Mouse (Mus musculus) urinary bladder, postnatal 4 days (tissue): ENCODE measurements around the gene Aldoc.

ENCODE experiments used
- DNase-seq, 2 experiments: peaks; one replicate each; pipeline ENCODE4 v3.0.0; 2021 to 2022; ENCODE audit warnings: low spot score in 2 of 2

The Aldoc gene

DNA sequence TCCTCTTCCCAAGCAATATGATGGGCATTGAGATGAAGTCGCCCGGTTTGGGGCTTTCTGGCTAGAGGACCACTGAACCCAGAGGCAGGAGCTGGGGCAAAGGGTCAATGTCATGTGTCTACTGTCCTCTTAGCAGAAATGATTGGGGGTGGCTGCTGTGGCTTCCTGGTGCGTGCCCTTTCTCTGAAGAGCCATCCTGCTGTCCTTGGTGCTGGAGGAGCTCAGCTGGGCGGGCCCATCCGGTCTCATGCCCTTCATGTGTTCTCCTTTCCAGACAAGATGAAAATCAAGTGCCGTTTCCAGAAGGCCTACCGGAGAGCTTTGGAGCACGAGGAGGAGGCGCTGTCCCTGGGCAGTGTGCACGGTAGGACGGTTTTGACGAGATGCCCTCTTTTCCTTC is 9.9 kb downstream of the Aldoc start:
- DNase-seq, result no peak

DNA sequence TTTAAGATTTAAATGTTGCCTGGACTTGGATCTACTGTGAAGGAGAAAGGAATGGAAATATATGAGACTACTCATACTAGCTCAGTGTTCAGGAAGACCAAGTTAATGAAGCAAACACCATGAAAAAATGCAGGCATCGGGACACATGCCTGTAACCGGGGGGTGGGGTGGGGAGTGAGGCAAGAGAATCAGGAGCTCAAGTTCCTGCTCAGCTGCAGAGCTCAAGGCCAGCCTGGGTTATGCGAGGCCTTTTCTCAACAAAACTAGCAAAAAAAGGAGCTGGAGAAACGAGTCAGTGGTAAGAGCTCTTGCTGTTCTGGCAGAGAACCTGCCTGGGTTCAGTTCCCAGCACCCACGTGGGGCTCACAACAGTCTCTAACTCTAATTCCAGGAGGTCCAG is 11.2 kb downstream of the Aldoc start:
- no peak for DNase-seq

DNA sequence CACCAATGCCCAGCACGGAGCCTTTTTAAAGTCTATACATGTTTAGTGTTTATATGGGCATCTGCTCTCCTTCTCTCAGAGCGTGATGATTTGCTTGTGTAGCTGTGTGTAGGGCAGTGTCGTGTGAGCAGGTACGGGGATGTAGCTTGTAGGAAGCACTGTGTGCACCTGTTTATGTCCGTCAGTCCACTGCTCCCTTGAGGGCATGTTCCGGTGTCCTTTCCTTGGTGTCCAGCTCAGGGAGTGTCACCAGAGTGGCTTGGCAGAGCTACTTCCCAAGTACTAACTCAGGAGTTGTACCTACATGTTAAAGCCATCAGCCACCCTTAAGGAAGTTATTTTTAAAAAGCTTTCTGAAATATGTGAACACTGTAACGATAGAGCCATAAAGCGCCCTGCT is 14.3 kb downstream of the Aldoc start:
- DNase-seq, result no peak

DNA sequence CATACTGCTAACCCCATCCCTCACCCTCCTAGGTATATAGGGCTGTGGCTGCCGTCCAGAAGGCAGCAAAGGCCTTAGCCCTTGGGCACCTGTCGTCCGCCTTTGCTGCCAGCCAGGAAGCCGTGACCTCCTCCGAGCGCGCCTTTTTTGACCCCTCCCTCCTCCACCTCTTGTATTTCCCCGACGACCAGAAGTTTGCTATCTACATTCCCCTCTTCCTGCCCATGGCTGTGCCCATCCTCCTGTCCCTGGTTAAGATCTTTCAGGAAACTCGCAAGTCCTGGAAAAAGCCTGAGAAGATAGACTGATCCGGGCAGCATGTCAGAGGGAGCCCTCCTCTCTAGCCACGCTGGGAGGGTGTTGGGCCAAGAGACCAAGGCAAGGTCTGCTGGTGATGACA is 18.9 kb downstream of the Aldoc start:
- DNase-seq, result no peak

DNA sequence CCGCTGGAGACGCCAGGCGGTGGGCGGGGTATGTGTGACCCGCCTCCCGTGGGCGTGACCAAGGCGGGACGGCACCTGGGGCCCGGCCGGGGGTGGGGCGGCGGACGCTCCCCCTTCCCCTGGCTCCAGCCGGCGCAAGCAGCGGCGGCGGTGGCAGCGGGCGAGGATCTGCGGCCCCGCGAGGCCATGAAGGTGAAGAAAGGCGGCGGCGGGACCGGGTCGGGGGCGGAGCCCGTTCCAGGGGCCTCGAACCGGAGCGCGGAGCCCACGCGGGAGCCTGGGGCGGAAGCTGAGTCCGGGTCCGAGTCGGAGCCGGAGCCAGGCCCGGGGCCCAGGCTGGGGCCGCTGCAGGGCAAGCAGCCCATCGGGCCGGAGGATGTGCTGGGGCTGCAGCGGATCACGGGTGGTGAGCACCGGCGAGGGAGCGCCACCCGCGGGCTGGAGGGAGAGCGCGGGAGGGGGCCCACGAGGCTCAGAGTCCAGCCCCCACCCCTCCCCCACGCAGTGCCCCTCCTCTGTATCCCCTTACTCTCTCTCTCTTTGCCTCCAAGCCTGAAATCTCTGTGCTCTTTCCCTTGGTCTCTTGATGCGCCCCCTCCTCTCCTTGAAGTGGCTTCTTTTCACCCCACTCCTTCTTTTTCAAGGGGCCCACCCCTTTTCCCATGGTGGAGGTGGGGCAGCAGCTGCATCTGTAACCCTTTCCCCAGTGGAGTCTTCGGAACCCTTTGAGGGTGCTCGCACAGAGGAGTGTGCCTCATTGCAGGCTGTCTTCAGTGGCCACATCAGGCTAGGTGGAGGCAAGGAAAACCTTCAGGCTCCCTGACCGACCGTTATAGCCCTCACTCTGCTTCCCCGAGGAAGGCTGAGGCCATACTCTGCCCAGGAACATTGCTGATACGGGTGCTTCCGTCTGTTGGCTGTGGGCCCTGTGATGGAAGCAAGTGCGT is 20.9 kb downstream of the Aldoc start, which contains the start of gene Unc119:
TSS of gene Unc119 (plus strand) at position 102 of the 947 bp plus-strand sequence.
- peak; percentile 74 to 76 for DNase-seq

DNA sequence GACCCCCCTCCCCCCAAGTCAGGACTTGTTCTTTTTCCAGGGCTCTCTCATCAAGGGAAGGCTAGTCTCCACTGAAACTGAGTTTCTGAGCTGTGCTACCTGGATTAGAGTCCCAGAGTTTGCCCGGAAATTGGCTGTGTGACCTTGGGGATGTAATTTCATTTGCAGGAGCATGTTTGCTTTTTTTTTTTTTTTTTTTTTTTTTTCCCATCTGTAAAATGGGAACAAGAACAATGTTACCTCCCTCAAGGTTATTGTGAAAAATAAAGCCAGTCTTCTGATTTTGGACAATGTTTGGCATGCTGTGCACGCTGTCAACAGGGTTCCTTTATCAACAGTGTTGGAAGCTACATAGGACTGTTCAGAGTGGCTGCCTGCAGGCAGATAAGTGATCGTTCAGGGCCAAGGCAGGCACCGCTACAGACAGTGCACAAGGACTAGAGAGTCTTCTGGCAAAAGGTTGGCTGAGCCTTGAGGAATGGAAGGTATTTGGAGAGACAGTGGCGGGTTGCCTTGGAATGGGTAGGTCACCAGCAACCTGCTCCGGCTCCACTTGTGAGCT is 21.6 kb downstream of the Aldoc start:
- DNase-seq, result no peak

DNA sequence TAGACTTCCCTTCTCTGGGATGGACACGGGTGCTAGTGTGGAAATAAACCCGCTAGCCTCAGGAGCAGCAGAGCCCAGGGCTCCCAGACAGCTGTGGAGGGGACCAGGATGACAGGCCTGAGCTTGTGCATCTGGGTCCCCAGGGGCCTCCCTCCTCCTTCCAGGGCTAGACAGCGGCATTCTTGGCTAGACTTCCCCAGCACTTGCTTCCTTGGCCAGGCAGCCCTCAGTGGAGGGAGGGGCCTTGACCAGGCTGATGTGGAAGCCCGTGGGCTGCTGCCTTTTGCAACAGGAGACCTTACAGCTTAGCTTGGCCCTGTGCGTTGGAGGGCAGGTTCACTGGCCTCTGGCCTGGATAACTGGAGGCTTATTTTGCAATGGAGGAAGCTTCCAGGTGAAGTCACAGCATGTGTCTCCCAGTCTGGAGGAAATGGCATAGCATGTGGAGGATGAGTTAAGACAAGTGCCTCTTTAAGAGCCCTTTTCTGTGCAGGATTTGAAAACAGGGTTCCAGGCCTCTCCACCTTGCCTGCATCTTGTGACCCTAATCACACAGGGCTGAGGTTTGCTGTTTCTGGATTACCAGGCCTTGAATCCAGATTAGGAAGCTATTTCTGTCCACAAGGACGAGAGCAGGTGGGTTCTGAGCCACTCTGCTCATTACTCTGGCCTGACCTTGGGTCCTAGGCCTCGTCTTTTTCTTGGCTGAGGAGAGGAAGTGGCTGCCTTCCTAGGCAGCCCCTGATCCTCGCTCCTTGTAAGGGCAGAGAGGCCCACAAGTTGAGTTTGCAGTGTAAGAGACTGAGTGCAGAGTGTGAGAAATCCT is 22.3 kb downstream of the Aldoc start:
- peak; percentile 74 to 75 for DNase-seq

DNA sequence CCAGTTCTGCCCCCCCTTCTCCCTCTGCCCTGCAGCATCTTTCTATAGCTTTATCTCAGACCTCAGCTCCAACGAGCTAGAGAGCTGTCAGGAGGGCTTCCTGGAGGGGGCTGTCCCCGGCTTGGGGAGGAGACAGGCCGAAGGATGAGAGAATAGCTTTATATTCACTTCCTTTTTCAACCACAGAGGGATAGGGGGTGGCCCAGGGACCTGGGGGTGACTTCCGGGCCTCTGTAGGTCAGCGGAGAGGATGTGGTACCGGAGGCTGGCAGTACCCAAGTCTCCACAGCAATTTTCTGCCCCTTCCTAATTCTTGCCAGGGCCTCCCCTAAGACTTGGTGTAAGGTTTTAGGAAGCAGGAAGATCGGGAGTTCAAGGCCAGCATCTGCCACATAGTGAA is 23.0 kb downstream of the Aldoc start:
- no peak for DNase-seq

DNA sequence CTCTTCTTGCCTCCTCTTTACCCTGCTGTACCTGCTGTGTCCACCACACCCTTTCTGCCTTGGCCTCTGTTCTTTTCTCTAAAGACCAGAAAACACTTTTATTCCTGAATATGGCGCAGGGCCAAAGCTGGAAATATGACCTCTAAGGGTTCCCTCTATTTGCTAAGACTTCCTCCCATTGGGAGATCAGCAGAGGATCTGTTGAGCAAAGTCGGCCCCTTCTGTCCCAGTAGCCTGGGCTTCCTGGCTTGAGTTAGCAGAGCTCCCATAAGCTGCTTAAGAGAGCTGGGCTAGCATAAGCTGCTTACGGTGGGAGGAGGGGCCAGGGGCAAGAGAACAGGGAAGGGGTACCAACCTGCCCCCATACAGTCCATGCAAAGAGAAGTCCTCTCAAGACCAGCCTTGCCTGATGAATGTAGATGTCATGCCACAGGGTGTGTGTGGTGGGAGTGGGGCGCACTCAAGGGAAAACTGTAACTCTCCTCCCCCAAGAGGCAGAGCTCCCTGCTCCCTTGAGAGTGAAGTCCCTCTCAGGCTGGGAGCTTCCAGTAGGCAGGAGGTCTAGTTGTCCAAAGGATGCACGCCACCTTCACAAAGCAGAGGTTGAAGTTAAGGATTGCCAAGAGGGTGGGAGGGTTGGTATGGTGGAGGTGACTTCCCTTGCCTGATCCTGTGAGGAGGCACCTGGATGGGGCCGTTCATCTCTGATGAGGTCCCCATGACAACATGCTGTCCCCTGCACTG is 23.7 kb downstream of the Aldoc start:
- no peak for DNase-seq

DNA sequence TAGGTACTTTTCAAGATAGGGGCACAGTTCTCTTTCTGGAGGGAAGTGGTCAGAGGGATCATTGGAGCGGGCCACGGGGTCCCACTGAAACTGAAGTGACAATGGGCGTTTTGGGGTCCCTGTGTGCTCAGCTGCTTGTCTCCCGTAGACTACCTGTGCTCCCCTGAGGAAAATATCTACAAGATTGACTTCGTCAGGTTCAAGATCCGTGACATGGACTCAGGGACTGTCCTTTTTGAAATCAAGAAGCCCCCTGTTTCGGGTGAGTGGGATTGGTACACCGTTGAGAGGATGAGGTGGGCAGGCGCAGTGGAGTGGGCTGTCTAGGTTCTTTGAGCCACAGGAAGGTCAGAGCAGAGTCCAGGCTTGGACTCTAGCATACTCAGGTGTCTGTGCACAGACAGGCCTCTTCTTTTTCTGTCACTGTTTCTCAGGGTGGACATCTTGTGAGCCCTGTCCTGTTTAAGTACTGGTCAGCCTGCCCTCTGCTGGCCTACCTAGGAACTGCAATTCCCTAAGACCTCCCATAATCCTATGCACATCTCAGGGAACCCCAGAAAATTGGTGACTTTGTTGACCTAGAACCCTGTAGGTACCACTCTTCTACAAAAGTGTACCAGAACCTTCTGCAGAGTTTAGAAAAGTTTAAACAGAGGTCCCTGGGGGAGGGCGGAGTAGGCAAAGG is 24.4 kb downstream of the Aldoc start:
- no peak for DNase-seq

DNA sequence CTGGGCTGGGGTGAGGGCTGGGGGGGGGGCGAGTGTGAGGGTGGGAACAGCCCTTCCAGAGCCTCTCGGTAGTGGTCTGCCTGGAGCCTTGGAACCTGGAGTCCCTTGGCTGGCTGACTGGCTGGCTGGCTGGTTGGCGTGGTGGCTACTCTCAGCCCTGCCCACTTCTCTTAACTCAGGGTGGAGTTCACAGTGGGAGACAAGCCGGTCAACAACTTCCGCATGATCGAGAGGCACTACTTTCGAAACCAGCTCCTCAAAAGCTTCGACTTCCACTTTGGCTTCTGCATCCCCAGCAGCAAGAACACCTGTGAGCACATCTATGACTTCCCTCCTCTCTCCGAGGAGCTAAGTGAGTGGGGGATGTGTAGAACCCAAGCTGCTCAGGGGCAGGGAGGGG is 25.1 kb downstream of the Aldoc start:
- no peak for DNase-seq

DNA sequence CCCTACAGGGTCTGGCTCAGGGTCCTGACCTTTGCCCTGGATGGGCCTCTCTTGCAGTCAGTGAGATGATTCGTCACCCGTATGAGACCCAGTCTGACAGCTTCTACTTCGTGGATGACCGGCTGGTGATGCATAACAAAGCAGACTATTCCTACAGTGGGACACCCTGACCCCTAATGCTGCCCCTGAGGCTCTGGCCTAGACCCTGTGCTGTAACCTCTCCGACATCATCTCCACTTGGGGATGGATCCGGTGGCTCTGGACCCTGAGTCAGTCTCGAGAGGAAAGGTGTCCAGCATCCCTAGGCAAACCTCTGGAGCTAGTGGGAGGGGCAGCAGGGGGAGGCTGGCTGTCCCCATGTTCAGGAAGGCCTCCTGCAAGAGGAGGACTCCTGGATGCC is 25.7 kb downstream of the Aldoc start:
- DNase-seq, result no peak

DNA sequence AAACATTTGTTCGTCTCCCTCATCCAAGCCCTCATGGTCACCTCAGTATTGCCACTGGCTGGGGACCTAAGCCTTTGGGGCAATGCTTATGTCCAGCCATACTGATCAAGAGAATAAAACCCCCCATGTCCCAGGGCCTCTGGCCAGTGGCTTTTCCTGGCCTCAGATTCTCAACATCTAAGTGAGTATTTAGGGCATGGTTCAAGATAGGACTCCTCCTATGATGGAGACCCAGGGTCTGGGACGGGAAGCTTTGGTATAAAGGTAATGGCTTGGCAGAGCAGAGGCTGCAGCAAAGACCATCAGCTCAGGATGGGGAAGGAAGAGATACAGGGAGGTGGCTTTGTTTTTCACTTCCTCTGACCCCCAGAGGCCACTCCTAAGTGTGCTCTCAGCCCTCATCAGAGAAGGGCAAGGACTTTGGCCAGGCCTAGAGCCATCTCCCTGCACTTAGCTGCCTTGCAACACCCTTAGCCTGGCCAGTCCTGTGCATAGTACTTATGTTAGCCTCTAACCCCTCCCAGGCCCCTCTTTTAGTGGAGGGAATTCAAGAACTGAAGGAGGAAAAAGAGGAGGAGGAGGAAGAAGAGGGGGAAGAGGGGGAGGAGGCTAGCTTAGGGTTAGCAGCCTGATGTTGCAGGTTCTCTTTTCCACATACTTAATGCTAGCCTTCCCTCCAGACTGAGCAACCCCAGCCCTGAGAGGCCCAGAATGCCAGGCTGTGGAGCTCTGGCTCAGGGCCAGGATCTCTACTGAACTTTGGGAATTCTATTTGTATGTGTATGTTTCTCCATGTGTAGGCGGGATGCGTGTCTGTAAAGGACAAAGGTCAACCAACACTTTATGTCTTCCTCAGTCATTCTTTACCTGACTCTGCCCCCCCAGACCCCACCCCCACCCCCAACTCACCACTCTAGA is 26.9 kb downstream of the Aldoc start:
- DNase-seq, result no peak

DNA sequence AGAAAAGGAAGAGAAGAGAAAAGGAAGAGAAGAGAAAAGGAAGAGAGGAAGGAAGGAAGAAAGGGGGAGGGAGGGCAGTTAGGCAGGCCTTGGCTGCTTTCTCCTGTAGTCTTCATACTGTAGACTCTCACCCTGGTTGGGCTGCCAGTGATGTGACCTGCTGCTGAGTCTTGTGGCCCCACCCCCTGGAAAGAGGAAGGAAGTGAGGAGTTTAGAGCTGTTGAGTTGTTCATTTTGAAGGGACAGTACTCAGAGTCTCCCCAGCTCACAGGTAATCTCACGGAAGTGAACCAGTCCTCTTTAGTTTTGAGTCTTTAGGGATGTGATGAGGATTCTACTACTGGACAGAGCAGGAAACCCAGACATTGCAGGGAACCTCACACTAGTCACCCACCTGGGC is 30.3 kb downstream of the Aldoc start:
- DNase-seq, result no peak

DNA sequence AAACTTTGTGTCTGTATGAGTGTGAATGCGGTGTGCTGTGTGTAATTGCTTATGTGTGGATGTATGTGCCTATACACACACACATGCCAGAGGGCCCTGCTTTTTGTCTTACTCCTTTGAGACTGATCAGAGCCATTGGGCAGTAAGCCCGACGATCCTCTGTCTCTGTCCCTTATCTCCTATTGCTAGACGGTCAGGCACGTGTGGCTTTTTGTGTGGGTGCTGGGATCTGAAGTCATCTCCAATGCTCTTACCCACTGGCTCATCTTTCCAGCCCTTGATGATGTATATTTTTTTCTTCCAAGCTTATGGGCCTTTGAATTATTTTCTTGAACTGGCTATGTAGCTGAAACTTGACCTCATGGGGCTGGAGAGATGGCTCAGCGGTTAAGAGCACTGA is 32.1 kb downstream of the Aldoc start:
- no peak for DNase-seq

DNA sequence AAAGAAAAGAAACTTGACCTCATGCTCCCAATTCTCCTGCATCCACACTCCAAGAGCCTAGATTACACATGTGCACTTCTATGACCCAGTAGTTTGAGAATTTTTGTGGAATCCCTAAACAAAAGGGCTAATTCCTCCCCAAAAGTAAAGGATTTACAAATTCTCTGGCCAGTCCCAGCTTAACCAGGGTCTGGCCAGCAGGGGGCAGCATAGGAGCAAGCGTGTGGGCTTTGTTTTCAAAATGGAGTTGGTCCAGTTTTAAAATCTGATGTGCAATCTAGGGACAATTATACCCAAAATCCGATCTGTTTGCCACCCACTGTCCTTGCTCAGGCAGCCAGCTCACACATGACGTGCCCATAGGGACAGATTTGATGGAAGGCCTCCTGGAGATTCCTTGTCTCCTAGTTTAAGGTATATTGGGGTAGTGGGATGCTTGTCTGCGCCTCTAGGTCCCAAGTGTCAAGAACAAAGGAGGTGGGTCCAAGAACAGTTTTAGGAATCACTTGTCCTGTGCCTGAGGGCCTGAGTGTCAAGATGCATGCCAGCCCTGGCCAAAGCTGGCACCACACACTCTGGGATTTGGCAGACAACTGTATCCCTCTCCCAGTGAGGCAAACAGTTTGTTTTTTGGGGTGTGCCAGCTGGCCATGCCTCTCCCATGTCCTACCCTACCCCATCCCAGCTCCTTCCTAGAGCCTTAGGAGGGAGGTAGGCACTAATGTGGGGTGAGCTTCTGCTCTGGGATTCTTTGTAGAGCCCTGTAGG is 32.9 kb downstream of the Aldoc start:
- peak in 1 of 2 experiments; percentile 77 for DNase-seq

DNA sequence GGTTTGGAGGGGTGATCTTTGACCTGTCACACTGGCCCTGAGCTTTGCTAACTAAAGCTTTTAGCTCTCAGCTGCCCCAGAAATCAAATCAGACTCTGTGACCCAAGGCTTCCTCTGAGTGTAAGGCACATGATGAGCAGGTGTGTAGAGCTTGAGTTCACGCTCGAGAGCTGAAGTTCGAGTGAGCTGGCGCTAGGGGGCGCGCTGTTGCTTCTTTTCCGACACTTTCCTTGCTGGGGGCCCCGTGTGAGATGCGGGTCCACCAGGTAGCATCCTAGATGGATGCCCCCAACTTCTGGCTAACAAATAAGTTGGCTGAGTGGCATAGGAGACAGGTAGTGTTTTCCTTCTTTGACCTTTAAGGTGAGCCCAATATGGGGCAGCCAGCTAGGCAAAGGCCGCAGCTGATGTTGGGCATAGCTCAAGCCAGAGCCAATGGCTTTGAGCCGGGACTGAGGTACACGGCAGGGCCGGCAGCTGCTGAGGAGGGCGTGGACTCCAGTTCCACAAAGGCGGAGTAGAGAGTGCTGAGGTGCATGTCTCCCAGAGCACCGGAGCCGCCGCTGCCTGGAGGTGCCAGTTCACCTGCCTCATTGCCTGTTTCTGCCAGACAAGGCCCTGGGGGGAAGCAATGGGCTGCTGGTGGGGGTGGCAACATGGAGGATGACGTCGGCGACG is 35.7 kb downstream of the Aldoc start:
- no peak for DNase-seq

DNA sequence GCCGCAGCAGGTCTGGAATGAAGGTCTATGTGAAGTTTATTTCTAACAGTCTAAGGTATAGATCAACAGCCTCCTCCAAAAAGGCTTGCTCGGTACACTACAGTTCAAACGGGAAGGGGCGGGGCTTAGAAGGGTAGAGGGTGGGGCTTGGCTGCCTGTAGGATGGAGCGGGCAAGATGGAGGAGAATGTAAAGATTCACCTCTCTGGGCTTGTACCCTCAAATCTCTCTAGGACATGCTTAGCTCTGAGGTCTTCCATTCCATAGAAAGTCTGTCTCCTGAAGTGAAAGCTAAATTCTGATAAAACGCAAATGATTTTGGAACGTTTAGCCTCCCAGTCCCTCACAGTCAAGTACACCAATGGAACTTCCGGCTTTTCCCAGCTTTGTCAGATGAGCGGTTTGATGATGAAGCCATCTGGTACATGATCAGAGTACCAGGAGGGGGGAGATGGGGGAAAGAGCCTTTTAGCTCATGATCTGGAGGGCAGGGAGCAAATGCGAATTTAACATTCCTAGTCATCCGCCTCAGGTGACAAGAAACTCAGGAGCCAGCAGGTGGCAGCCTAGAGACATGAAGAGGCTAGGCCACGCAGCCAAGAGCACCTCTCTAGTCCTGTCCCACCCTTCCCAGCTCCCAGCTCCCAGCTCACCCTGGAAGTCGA is 37.5 kb downstream of the Aldoc start:
- DNase-seq, result peak; percentile 57 to 80
